Mouse (Mus musculus) left cerebral cortex, postnatal 25 days (tissue): ENCODE data around the gene Smpd1. TPM values are rescaled to one million over a fixed set of nuclear protein-coding genes. Genes with fewer than 3 reads are reported as not detected.
A peak's percentile ranks its signal among the peaks of the same experiment; 100 is the strongest.

Experiments
- DNase-seq, 2 experiments: peaks; one replicate each; pipeline ENCODE4 v3.0.0; 2022; ENCODE audit warnings: low spot score in 2 of 2, mixed read lengths in 1 of 2
- intact Hi-C: fragments of 180-260 bp; cut with DNase I; formaldehyde crosslinking; loops from one replicate; pipeline ENCODE4 v1.15.1; 2025
- total RNA-seq, 2 experiments: library from RNA; stranded (reverse); gene quantifications; 2 replicates each; pipeline ENCODE4 v1.2.3; 2021

The Smpd1 gene
- total RNA-seq, 2 experiments from 2014 or later = 103 to 111 TPM

GRCm38 (mm10) chr7:105588325-105588912 is 34.3 kb downstream of the Smpd1 start:
- DNase-seq = no peak
- intact Hi-C loops = no loop called here

GRCm38 (mm10) chr7:105590097-105590496 is 35.9 kb downstream of the Smpd1 start:
- intact Hi-C loops = no loop called here
- no peak for DNase-seq

GRCm38 (mm10) chr7:105602860-105603623 is 48.9 kb downstream of the Smpd1 start:
- DNase-seq = peak; percentile 63 to 65
- intact Hi-C loops = no loop called here

Other genes starting within 250 kb of the Smpd1 start
- not detected for gene Olfr689, start 243.2 kb upstream of the Smpd1 start, total RNA-seq
- gene Olfr690, start 220.3 kb upstream of the Smpd1 start, total RNA-seq = 1 to 10 TPM in 1 of 2 experiments, under 1 TPM in 1; 0.62 to 1.3 TPM
- gene Olfr691, start 212.1 kb upstream of the Smpd1 start, total RNA-seq = 1 to 10 TPM in 1 of 2 experiments, under 1 TPM in 1; 0.73 to 1.2 TPM
- gene Olfr692, start 186.1 kb upstream of the Smpd1 start, total RNA-seq = not detected
- gene Gm5901, start 179.3 kb upstream of the Smpd1 start, total RNA-seq = not detected
- 10 to 100 TPM; 73.2 to 77.9 TPM for gene Fam160a2, start 154.3 kb upstream of the Smpd1 start, total RNA-seq
- 1 to 10 TPM in 1 of 2 experiments, under 1 TPM in 1; 0.89 to 1.1 TPM for gene Cnga4, start 149.8 kb upstream of the Smpd1 start, total RNA-seq
- gene Cckbr, start 128.6 kb upstream of the Smpd1 start, total RNA-seq = 10 to 100 TPM; 56.0 to 66.5 TPM
- 10 to 100 TPM; 20.8 to 22.6 TPM for gene Cavin3, start 72.1 kb upstream of the Smpd1 start, total RNA-seq
- gene Apbb1, start 27.3 kb downstream of the Smpd1 start, total RNA-seq = 100 to 1,000 TPM; 433 to 466 TPM
- gene Hpx, start 45.8 kb downstream of the Smpd1 start, total RNA-seq = under 1 TPM; 0.39 to 0.55 TPM
- 100 to 1,000 TPM; 149 to 152 TPM for gene Trim3, start 79.2 kb downstream of the Smpd1 start, total RNA-seq
- 10 to 100 TPM; 62.8 to 69.2 TPM for gene Timm10b, start 85.7 kb downstream of the Smpd1 start, total RNA-seq
- 100 to 1,000 TPM; 102 to 106 TPM for gene Arfip2, start 86.1 kb downstream of the Smpd1 start, total RNA-seq
- 10 to 100 TPM in 1 of 2 experiments, 1 to 10 TPM in 1; 9.9 to 18.2 TPM for gene Gm45799, start 86.2 kb downstream of the Smpd1 start, total RNA-seq
- 1 to 10 TPM; 4.6 to 5.6 TPM for gene Dnhd1, start 96.5 kb downstream of the Smpd1 start, total RNA-seq
- 10 to 100 TPM; 75.7 to 77.6 TPM for gene Ilk, start 182.2 kb downstream of the Smpd1 start, total RNA-seq
- 10 to 100 TPM; 11.0 to 12.6 TPM for gene Rrp8, start 183.0 kb downstream of the Smpd1 start, total RNA-seq
- 100 to 1,000 TPM; 116 to 119 TPM for gene Taf10, start 190.0 kb downstream of the Smpd1 start, total RNA-seq
- gene Tpp1, start 197.9 kb downstream of the Smpd1 start, total RNA-seq = 10 to 100 TPM; 54.2 to 60.3 TPM
- gene Dchs1, start 233.3 kb downstream of the Smpd1 start, total RNA-seq = 10 to 100 TPM; 10.9 to 11.3 TPM